Mouse (Mus musculus): ENCODE measurements around the gene Narfl.

GRCm38 (mm10) chr17:25796211-25796771, 22.7 kb downstream of the Narfl start:
- no peak for TF ChIP-seq CTCF (IDR thresholded peaks at IDR 0.05; ENCODE audit: low read depth)
- no peak for TF ChIP-seq EP300 (IDR thresholded peaks at IDR 0.05; ENCODE audit: low read depth)

All from liver, postnatal 0 days (tissue).